Mouse (Mus musculus): ENCODE data around the gene Otos. TPM values are rescaled to one million over a fixed set of nuclear protein-coding genes. Genes with fewer than 3 reads are reported as not detected.
A peak's percentile ranks its signal among the peaks of the same experiment; 100 is the strongest.

The Otos gene
- polyA plus RNA-seq (2014; fragmentation: Nextera tagmentation; extraction: Ambion mirVana), result 0.12 and 0.51 TPM in 2 replicates

- H3K4me1 ChIP-seq (ENCODE audit: control insufficient read depth, insufficient read depth, low read length), result 0 out of 2 replicates have a peak, but pooled peaks cover 3% of the 10 kb centered on the region
- H3K9ac ChIP-seq (ENCODE audit: low read depth, low read length), result peak within 1 kb of the TSS; percentile 27; the same call in 1 of the 2 replicates
- 18% methylated on average over 8 of the region's 8 CpGs for WGBS
- ATAC-seq (ENCODE audit: low read depth) (peak; percentile 81), DNase-seq (ENCODE audit: low spot score) (peak; percentile 83)
- no peak within 1 kb of the TSS for H3K4me3 ChIP-seq (ENCODE audit: low read depth, low read length)
- no peak within 1 kb of the TSS for H3K27ac ChIP-seq (replicated peaks; ENCODE audit: low read depth, low read length)
- H3K9me3 ChIP-seq (ENCODE audit: control insufficient read depth, low read length), result no peaks in the 10 kb centered on the region
- no peaks in the 10 kb centered on the region for H3K36me3 ChIP-seq (ENCODE audit: control insufficient read depth, insufficient read depth, low read length)
- no peak within 1 kb of the TSS for H3K4me2 ChIP-seq (ENCODE audit: low read depth, low read length)
- H3K27me3 ChIP-seq (replicated peaks; ENCODE audit: control insufficient read depth, insufficient read depth, low read length), result no peaks in the 10 kb centered on the region
Observed at GRCm38 (mm10) chr1:92648673-92649072, at the start of gene Otos. Gene Otos, minus strand, starts transcription at chr1:92648841.

- DNase-seq (ENCODE audit: low spot score) (peak; percentile 82), ATAC-seq (ENCODE audit: low read depth) (0 out of 2 replicates have a peak, but pooled peaks have one; percentile 39)
- H3K9me3 ChIP-seq (ENCODE audit: control insufficient read depth, low read length), result no peaks in the 10 kb centered on the region
- peaks cover 10% of the 10 kb centered on the region for H3K4me1 ChIP-seq (ENCODE audit: control insufficient read depth, insufficient read depth, low read length)
- H3K4me3 ChIP-seq (ENCODE audit: low read depth, low read length), result no peak overlapping the region
- H3K4me2 ChIP-seq (ENCODE audit: low read depth, low read length), result no peak overlapping the region
- WGBS, result 23% methylated on average over 4 of the region's 4 CpGs
- no peaks in the 10 kb centered on the region for H3K27me3 ChIP-seq (replicated peaks; ENCODE audit: control insufficient read depth, insufficient read depth, low read length)
- no peak overlapping the region for H3K27ac ChIP-seq (replicated peaks; ENCODE audit: low read depth, low read length)
- H3K9ac ChIP-seq (ENCODE audit: low read depth, low read length), result no peak overlapping the region
- H3K36me3 ChIP-seq (ENCODE audit: control insufficient read depth, insufficient read depth, low read length), result no peaks in the 10 kb centered on the region
Observed at GRCm38 (mm10) chr1:92696848-92697247, 48.2 kb upstream of the Otos start.

GRCm38 (mm10) chr1:92695751-92696150 is 47.1 kb upstream of the Otos start:
- Histone ChIP-seq H3K9ac (ENCODE audit: low read depth, low read length) (no peak overlapping the region), H3K4me2 (ENCODE audit: low read depth, low read length) (no peak overlapping the region), H3K4me3 (ENCODE audit: low read depth, low read length) (no peak overlapping the region), H3K27ac (replicated peaks; ENCODE audit: low read depth, low read length) (no peak overlapping the region), H3K36me3 (ENCODE audit: control insufficient read depth, insufficient read depth, low read length) (no peaks in the 10 kb centered on the region), H3K9me3 (ENCODE audit: control insufficient read depth, low read length) (no peaks in the 10 kb centered on the region), H3K4me1 (ENCODE audit: control insufficient read depth, insufficient read depth, low read length) (peaks cover 10% of the 10 kb centered on the region), H3K27me3 (replicated peaks; ENCODE audit: control insufficient read depth, insufficient read depth, low read length) (no peaks in the 10 kb centered on the region)
- ATAC-seq (ENCODE audit: low read depth), result no peak
- 79% methylated on average over 5 of the region's 5 CpGs for WGBS
- DNase-seq (ENCODE audit: low spot score), result no peak

GRCm38 (mm10) chr1:92691166-92691844 is 42.7 kb upstream of the Otos start:
- no peak for ATAC-seq (ENCODE audit: low read depth)

GRCm38 (mm10) chr1:92686994-92687393 is 38.4 kb upstream of the Otos start:
- Histone ChIP-seq H3K27me3 (replicated peaks; ENCODE audit: control insufficient read depth, insufficient read depth, low read length) (no peaks in the 10 kb centered on the region), H3K4me1 (ENCODE audit: control insufficient read depth, insufficient read depth, low read length) (peaks cover 10% of the 10 kb centered on the region), H3K27ac (replicated peaks; ENCODE audit: low read depth, low read length) (no peak overlapping the region), H3K9me3 (ENCODE audit: control insufficient read depth, low read length) (no peaks in the 10 kb centered on the region), H3K9ac (ENCODE audit: low read depth, low read length) (peak overlapping the region; percentile 25; the same call in 1 of the 2 replicates), H3K4me2 (ENCODE audit: low read depth, low read length) (no peak overlapping the region; the same call in 1 of the 2 replicates), H3K4me3 (ENCODE audit: low read depth, low read length) (no peak overlapping the region), H3K36me3 (ENCODE audit: control insufficient read depth, insufficient read depth, low read length) (no peaks in the 10 kb centered on the region)
- no peak for ATAC-seq (ENCODE audit: low read depth)
- DNase-seq (ENCODE audit: low spot score), result peak; percentile 50
- 31% methylated on average over 8 of the region's 8 CpGs for WGBS

More at GRCm38 (mm10) chr1:92691166-92691844, 42.7 kb upstream of the Otos start:
- WGBS, result 76% methylated on average over 3 of the region's 3 CpGs
- Histone ChIP-seq H3K27ac (replicated peaks; ENCODE audit: low read depth, low read length) (no peak overlapping the region), H3K4me2 (ENCODE audit: low read depth, low read length) (no peak overlapping the region), H3K27me3 (replicated peaks; ENCODE audit: control insufficient read depth, insufficient read depth, low read length) (no peaks in the 10 kb centered on the region), H3K4me1 (ENCODE audit: control insufficient read depth, insufficient read depth, low read length) (peaks cover 6% of the 10 kb centered on the region; the same call in 1 of the 2 replicates), H3K9me3 (ENCODE audit: control insufficient read depth, low read length) (no peaks in the 10 kb centered on the region), H3K9ac (ENCODE audit: low read depth, low read length) (no peak overlapping the region), H3K4me3 (ENCODE audit: low read depth, low read length) (no peak overlapping the region), H3K36me3 (ENCODE audit: control insufficient read depth, insufficient read depth, low read length) (no peaks in the 10 kb centered on the region)
- DNase-seq (ENCODE audit: low spot score), result no peak

- 88% methylated on average over 8 of the region's 8 CpGs for WGBS
- Histone ChIP-seq H3K9me3 (ENCODE audit: control insufficient read depth, low read length) (no peaks in the 10 kb centered on the region), H3K27ac (replicated peaks; ENCODE audit: low read depth, low read length) (no peak overlapping the region), H3K36me3 (ENCODE audit: control insufficient read depth, insufficient read depth, low read length) (no peaks in the 10 kb centered on the region), H3K4me1 (ENCODE audit: control insufficient read depth, insufficient read depth, low read length) (peaks cover 10% of the 10 kb centered on the region), H3K4me2 (ENCODE audit: low read depth, low read length) (no peak overlapping the region), H3K27me3 (replicated peaks; ENCODE audit: control insufficient read depth, insufficient read depth, low read length) (no peaks in the 10 kb centered on the region), H3K9ac (ENCODE audit: low read depth, low read length) (no peak overlapping the region), H3K4me3 (ENCODE audit: low read depth, low read length) (no peak overlapping the region)
- no peak; the same call in 1 of the 2 replicates for ATAC-seq (ENCODE audit: low read depth)
- DNase-seq (ENCODE audit: low spot score), result no peak
Observed at GRCm38 (mm10) chr1:92683151-92683550, 34.5 kb upstream of the Otos start.

- Histone ChIP-seq H3K4me3 (ENCODE audit: low read depth, low read length) (no peak overlapping the region), H3K9me3 (ENCODE audit: control insufficient read depth, low read length) (no peaks in the 10 kb centered on the region), H3K4me1 (ENCODE audit: control insufficient read depth, insufficient read depth, low read length) (peaks cover 4% of the 10 kb centered on the region; the same call in 1 of the 2 replicates), H3K4me2 (ENCODE audit: low read depth, low read length) (no peak overlapping the region), H3K27me3 (replicated peaks; ENCODE audit: control insufficient read depth, insufficient read depth, low read length) (no peaks in the 10 kb centered on the region), H3K27ac (replicated peaks; ENCODE audit: low read depth, low read length) (no peak overlapping the region), H3K9ac (ENCODE audit: low read depth, low read length) (no peak overlapping the region), H3K36me3 (ENCODE audit: control insufficient read depth, insufficient read depth, low read length) (no peaks in the 10 kb centered on the region)
- WGBS, result 37% methylated on average over 16 of the region's 16 CpGs
- DNase-seq (ENCODE audit: low spot score), result peak; percentile 39
- peak; percentile 44; the same call in 1 of the 2 replicates for ATAC-seq (ENCODE audit: low read depth)
Observed at GRCm38 (mm10) chr1:92680668-92681603, 32.3 kb upstream of the Otos start.

GRCm38 (mm10) chr1:92678757-92679156 is 30.1 kb upstream of the Otos start:
- WGBS, result 87% methylated on average over 5 of the region's 5 CpGs
- Histone ChIP-seq H3K36me3 (ENCODE audit: control insufficient read depth, insufficient read depth, low read length) (no peaks in the 10 kb centered on the region), H3K4me1 (ENCODE audit: control insufficient read depth, insufficient read depth, low read length) (peaks cover 4% of the 10 kb centered on the region; the same call in 1 of the 2 replicates), H3K4me3 (ENCODE audit: low read depth, low read length) (no peak overlapping the region), H3K4me2 (ENCODE audit: low read depth, low read length) (no peak overlapping the region), H3K9me3 (ENCODE audit: control insufficient read depth, low read length) (no peaks in the 10 kb centered on the region), H3K9ac (ENCODE audit: low read depth, low read length) (no peak overlapping the region), H3K27me3 (replicated peaks; ENCODE audit: control insufficient read depth, insufficient read depth, low read length) (no peaks in the 10 kb centered on the region), H3K27ac (replicated peaks; ENCODE audit: low read depth, low read length) (no peak overlapping the region)
- ATAC-seq (ENCODE audit: low read depth) (no peak), DNase-seq (ENCODE audit: low spot score) (no peak)
